Comparison of ENCODE assay signal across 6 mouse cellular contexts in the genomic region with DNA sequence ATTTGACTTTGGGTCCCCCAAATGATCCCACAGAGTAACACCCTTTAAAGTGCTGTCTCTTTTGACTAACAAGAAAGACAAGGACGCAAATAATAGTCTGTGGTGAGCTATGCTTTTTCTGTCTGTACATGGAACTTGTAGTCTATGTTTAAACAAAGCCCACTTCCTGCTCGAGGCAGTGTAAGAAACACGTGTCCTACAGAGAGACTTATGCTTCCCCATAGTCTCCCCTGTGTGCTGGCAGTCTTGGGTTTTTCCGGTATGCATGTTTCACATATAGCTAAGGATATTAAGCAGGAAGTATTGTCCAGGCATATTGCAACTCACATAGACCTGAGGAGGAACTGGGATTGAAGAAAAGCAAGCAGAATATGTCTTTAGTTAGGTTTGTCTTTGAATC.
A peak's percentile ranks its signal among the peaks of the same experiment; 100 is the strongest.
DNase-seq lines count a peak whose midpoint lies in the region; ATAC-seq lines count a peak whose summit lies in the region.
"Not testable (repeated sequence)": the region's sequence is repeated elsewhere in the genome, so short reads cannot be mapped to it uniquely, and the experiment has no call there.

No protein-coding gene starts in this region.

- peak; percentile 93 for ATAC-seq in activated CD4-positive, CD25-positive, alpha-beta regulatory T cell, adult 4 months
- ATAC-seq in hematopoietic stem cell, adult 5-6 weeks (replicated peaks in 1 of 2; ENCODE audit: insufficient read depth in 1 of 2, low FRiP score in 2 of 2, low TSS enrichment in 1 of 2, low read depth in 1 of 2, poor library complexity in 2 of 2, severe bottlenecking in 2 of 2), result peak; percentile 53 to 54; a peak in 2 of 4 replicates
- 0 out of 2 replicates have a peak, but pooled peaks have one; percentile 35 for ATAC-seq in monocyte, adult 5-6 weeks (replicated peaks; ENCODE audit: insufficient number of reproducible peaks, low FRiP score, low TSS enrichment, poor library complexity, severe bottlenecking)

- H3K36me3 ChIP-seq in macrophage (ENCODE audit: inconsistent target), result not testable (repeated sequence)

- peak; percentile 39 for DNase-seq in CD4-positive, CD25-positive, alpha-beta regulatory T cell, adult 2 months (ENCODE audit: low read depth, low spot score)
- peak; percentile 50 for DNase-seq in thymus, postnatal 0 days (ENCODE audit: low spot score)

- not testable (repeated sequence) for H3K4me3 ChIP-seq in macrophage (ENCODE audit: inconsistent target)

- peak overlapping the region; percentile 64 for H3K27ac ChIP-seq in macrophage

- WGBS in macrophage (ENCODE audit: missing documents), result 0% methylated on average over 3 of the region's 4 CpGs

- not testable (repeated sequence) for H3K79me2 ChIP-seq in macrophage (ENCODE audit: inconsistent target)

Comparison
In these comparisons a context has a peak if more than half of its experiments do, and no peak if none do; other contexts are left out.
1. ATAC-seq: peak in every context shown above with its lines; median percentile 93 in activated CD4-positive, CD25-positive, alpha-beta regulatory T cell, adult 4 months; 54 in hematopoietic stem cell, adult 5-6 weeks; 35 in monocyte, adult 5-6 weeks.